Mouse (Mus musculus) cerebellum, adult (tissue): ENCODE measurements around the gene Bcdin3d.

Experiments
- ATAC-seq: cut with Nextera tagmentation; 2 replicates; pipeline ENCODE4 v1.9.2; 2017; ENCODE audit warnings: mild to moderate bottlenecking, moderate library complexity, mixed read lengths; ENCODE audit not compliant: insufficient number of reproducible peaks, low FRiP score, low TSS enrichment

Gene Bcdin3d

GRCm38 (mm10) chr15:99442358-99442757 is 32.2 kb downstream of the Bcdin3d start:
- no peak for ATAC-seq

GRCm38 (mm10) chr15:99440816-99441457 is 33.6 kb downstream of the Bcdin3d start:
- ATAC-seq, result no peak

GRCm38 (mm10) chr15:99440112-99440815 is 34.3 kb downstream of the Bcdin3d start:
- no peak for ATAC-seq

- no peak for ATAC-seq
These were observed 35.4 kb downstream of the Bcdin3d start for GRCm38 (mm10) chr15:99438966-99439698.

- ATAC-seq, result no peak
These were observed 40.6 kb downstream of the Bcdin3d start for GRCm38 (mm10) chr15:99433913-99434312.

- no peak for ATAC-seq
These were observed 41.3 kb downstream of the Bcdin3d start for GRCm38 (mm10) chr15:99433081-99433718.

GRCm38 (mm10) chr15:99431967-99432366 is 42.6 kb downstream of the Bcdin3d start:
- no peak for ATAC-seq

- no peak for ATAC-seq
These were observed 43.0 kb downstream of the Bcdin3d start for GRCm38 (mm10) chr15:99431504-99431903.

- no peak for ATAC-seq
These were observed 43.5 kb downstream of the Bcdin3d start for GRCm38 (mm10) chr15:99431063-99431462.

GRCm38 (mm10) chr15:99430394-99430793 is 44.1 kb downstream of the Bcdin3d start:
- ATAC-seq, result no peak

GRCm38 (mm10) chr15:99423884-99424283 is 50.6 kb downstream of the Bcdin3d start:
- ATAC-seq, result no peak

- no peak for ATAC-seq
These were observed 51.4 kb downstream of the Bcdin3d start for GRCm38 (mm10) chr15:99423131-99423530.

GRCm38 (mm10) chr15:99422551-99422950 is 52.0 kb downstream of the Bcdin3d start:
- ATAC-seq, result no peak

- no peak for ATAC-seq
These were observed 52.9 kb downstream of the Bcdin3d start for GRCm38 (mm10) chr15:99421676-99422075.

GRCm38 (mm10) chr15:99421152-99421551 is 53.4 kb downstream of the Bcdin3d start:
- ATAC-seq, result no peak

- no peak for ATAC-seq
These were observed 54.0 kb downstream of the Bcdin3d start for GRCm38 (mm10) chr15:99420521-99421014.

- ATAC-seq, result no peak
These were observed 54.4 kb downstream of the Bcdin3d start for GRCm38 (mm10) chr15:99420101-99420500.
